Mouse (Mus musculus): Measurements from ENCODE around the gene Elovl1. TPM values are rescaled to one million over a fixed set of nuclear protein-coding genes. Genes with fewer than 3 reads are reported as not detected.

Elovl1 gene
- polyA plus RNA-seq, 1 experiment, result 136 TPM

DNA sequence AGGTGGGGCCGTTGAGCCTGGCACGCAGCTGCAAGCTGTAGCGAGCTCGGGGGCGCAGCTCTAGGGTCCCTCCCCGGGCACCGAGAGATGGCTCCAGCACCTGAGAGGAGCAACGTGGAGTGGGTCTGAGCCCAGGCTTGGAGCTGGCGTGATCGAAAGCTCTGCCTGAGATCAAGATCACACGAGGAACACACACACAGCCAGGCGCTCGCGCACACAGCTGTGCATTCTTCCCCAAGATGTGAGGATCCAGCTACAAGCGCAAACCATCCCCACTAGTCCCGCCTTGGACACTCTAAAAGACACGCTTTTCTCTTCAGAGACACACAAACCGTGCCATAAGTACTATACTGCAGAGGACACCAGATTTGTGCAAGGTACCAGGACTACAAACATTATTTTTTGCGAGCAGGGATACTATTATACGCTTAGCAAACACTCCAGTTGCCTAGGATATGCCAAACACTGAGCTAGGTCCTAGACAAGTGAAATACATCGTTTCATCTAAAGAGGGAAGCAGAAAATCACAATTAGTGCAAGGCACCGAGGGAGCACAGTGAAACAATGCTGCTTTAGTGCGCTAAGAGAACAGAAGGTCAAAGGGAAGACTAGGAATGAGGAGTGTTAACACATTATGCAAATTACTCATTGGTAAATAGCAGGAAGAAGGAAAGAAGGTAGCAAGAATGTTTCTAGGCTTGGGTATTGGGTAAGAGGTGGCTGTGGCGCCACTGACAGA is 18.7 kb downstream of the Elovl1 start:
- TF ChIP-seq MYOG (IDR thresholded peaks at IDR 0.05; ENCODE audit: control insufficient read depth in 1 of 3, insufficient read depth in 1 of 3, insufficient read length in 2 of 3, low read depth in 2 of 3) (no peak), POLR2AphosphoS2 (IDR thresholded peaks at IDR 0.05; ENCODE audit: insufficient read length, low read depth) (no peak), REST (IDR thresholded peaks at IDR 0.05; ENCODE audit: insufficient read depth, insufficient read length) (no peak), MAX (IDR thresholded peaks at IDR 0.05; ENCODE audit: low read depth) (no peak), USF1 (IDR thresholded peaks at IDR 0.05; ENCODE audit: low read depth) (no peak), POLR2A (IDR thresholded peaks at IDR 0.05; ENCODE audit: insufficient read length, low read depth) (no peak), E2F4 (IDR thresholded peaks at IDR 0.05; ENCODE audit: insufficient read depth) (no peak), SRF (IDR thresholded peaks at IDR 0.05; ENCODE audit: control insufficient read depth, insufficient read length, low read depth) (no peak), MYOD1 (IDR thresholded peaks at IDR 0.05; ENCODE audit: control insufficient read depth in 1 of 3, insufficient read length in 2 of 3, low read depth in 2 of 3) (no peak), CEBPB (IDR thresholded peaks at IDR 0.05; ENCODE audit: insufficient read depth, poor library complexity, severe bottlenecking) (no peak), TCF3 (IDR thresholded peaks at IDR 0.05; ENCODE audit: insufficient read length, low read depth) (no peak), TCF12 (IDR thresholded peaks at IDR 0.05; ENCODE audit: insufficient read depth, poor library complexity, severe bottlenecking) (no peak)
- no peaks in the 10 kb centered on the region for H3K79me2 ChIP-seq (ENCODE audit: control insufficient read depth, insufficient read depth)

DNA sequence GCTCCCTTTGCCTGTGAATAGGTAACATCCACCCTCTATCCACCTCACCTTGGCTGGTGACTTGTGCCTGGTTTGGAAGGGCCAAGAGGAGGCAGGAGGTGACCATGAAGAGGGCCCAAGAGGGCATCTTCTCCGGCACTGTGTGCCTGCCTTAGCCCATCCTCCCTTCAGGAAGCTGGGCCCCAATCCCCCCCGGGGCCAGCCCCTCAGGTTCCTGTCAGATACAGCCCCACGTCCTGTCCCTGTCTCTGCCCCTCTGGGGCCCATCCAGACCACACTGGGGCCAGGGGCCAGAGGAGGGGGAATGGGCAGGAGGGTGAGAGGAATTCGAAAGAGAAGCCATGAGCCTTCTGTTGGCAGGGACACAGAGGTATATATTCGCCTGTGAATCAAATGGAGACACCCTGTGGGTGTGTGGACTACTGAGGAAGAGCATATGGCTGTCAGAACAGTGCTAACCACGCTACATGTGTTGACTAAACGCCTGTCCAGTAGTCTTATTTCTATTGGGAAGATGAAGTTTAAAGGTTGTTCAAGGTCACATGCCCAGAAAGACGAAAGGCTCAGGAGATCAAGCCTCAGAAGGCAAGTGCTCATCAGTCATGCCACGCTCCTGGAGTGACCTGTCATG is 29.6 kb downstream of the Elovl1 start, which contains the start of gene Mpl:
Gene Mpl (minus strand): TSS at position 169 of the 631 bp plus-strand sequence.
- no peak for TF ChIP-seq POLR2AphosphoS2 (IDR thresholded peaks at IDR 0.05; ENCODE audit: insufficient read length, low read depth)
- TF ChIP-seq USF1 (IDR thresholded peaks at IDR 0.05; ENCODE audit: low read depth), result no peak
- TF ChIP-seq TCF12 (IDR thresholded peaks at IDR 0.05; ENCODE audit: insufficient read depth, poor library complexity, severe bottlenecking), result no peak
- TF ChIP-seq TCF3 (IDR thresholded peaks at IDR 0.05; ENCODE audit: insufficient read length, low read depth), result no peak
- no peak for TF ChIP-seq REST (IDR thresholded peaks at IDR 0.05; ENCODE audit: insufficient read depth, insufficient read length)
- H3K36me3 ChIP-seq (ENCODE audit: control insufficient read depth, insufficient read depth), result no peaks in the 10 kb centered on the region
- H3K4me2 ChIP-seq (ENCODE audit: low read depth), result no peak within 1 kb of the TSS
- H3K79me2 ChIP-seq (ENCODE audit: control insufficient read depth, insufficient read depth), result no peaks in the 10 kb centered on the region
- H3K27me3 ChIP-seq (ENCODE audit: control insufficient read depth, insufficient read depth, insufficient read length), result peaks cover 62% of the 10 kb centered on the region
- no peak within 1 kb of the TSS for H3ac ChIP-seq (ENCODE audit: control insufficient read depth, insufficient read length)
- no peak within 1 kb of the TSS for H3K4me3 ChIP-seq

More for the DNA sequence above, 18.7 kb downstream of the Elovl1 start:
- Histone ChIP-seq H3K27me3 (ENCODE audit: control insufficient read depth, insufficient read depth, insufficient read length) (peaks cover 29% of the 10 kb centered on the region), H3ac (ENCODE audit: control insufficient read depth, insufficient read length) (no peak overlapping the region), H3K4me2 (ENCODE audit: low read depth) (peak overlapping the region; percentile 50), H3K36me3 (ENCODE audit: control insufficient read depth, insufficient read depth) (no peaks in the 10 kb centered on the region), H3K4me3 (no peak overlapping the region)

DNA sequence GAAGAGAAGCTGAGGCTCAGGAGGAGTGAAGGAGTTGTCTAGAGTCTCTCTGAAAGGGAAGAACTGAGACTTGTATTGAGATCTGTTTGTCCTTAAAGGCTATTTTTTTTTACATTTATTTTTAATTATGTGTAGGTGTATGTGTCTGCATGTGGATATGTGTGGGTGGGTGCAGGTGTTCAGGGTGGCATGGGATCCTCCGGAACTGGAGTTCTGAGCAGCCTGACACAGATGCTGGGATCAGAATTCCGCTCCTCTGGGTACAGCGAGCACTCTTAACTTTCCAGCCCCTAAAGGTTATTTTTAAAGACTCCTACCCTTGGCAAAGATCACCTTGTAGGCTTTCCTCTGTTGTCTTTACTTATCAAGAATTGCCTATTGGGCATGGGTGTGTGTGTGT is 37.1 kb downstream of the Elovl1 start:
- Histone ChIP-seq H3K27me3 (ENCODE audit: control insufficient read depth, insufficient read depth, insufficient read length) (peaks cover 42% of the 10 kb centered on the region), H3K4me2 (ENCODE audit: low read depth) (no peak overlapping the region), H3ac (ENCODE audit: control insufficient read depth, insufficient read length) (no peak overlapping the region), H3K36me3 (ENCODE audit: control insufficient read depth, insufficient read depth) (no peaks in the 10 kb centered on the region), H3K4me3 (no peak overlapping the region), H3K79me2 (ENCODE audit: control insufficient read depth, insufficient read depth) (no peaks in the 10 kb centered on the region)
- TF ChIP-seq REST (IDR thresholded peaks at IDR 0.05; ENCODE audit: insufficient read depth, insufficient read length) (no peak), MYOD1 (IDR thresholded peaks at IDR 0.05; ENCODE audit: control insufficient read depth in 1 of 3, insufficient read length in 2 of 3, low read depth in 2 of 3) (no peak), USF1 (IDR thresholded peaks at IDR 0.05; ENCODE audit: low read depth) (no peak), SRF (IDR thresholded peaks at IDR 0.05; ENCODE audit: control insufficient read depth, insufficient read length, low read depth) (no peak), MAX (IDR thresholded peaks at IDR 0.05; ENCODE audit: low read depth) (no peak), TCF12 (IDR thresholded peaks at IDR 0.05; ENCODE audit: insufficient read depth, poor library complexity, severe bottlenecking) (no peak), POLR2A (IDR thresholded peaks at IDR 0.05; ENCODE audit: insufficient read length, low read depth) (no peak), MYOG (IDR thresholded peaks at IDR 0.05; ENCODE audit: control insufficient read depth in 1 of 3, insufficient read depth in 1 of 3, insufficient read length in 2 of 3, low read depth in 2 of 3) (no peak), POLR2AphosphoS2 (IDR thresholded peaks at IDR 0.05; ENCODE audit: insufficient read length, low read depth) (no peak), TCF3 (IDR thresholded peaks at IDR 0.05; ENCODE audit: insufficient read length, low read depth) (no peak), CEBPB (IDR thresholded peaks at IDR 0.05; ENCODE audit: insufficient read depth, poor library complexity, severe bottlenecking) (no peak), E2F4 (IDR thresholded peaks at IDR 0.05; ENCODE audit: insufficient read depth) (no peak)

DNA sequence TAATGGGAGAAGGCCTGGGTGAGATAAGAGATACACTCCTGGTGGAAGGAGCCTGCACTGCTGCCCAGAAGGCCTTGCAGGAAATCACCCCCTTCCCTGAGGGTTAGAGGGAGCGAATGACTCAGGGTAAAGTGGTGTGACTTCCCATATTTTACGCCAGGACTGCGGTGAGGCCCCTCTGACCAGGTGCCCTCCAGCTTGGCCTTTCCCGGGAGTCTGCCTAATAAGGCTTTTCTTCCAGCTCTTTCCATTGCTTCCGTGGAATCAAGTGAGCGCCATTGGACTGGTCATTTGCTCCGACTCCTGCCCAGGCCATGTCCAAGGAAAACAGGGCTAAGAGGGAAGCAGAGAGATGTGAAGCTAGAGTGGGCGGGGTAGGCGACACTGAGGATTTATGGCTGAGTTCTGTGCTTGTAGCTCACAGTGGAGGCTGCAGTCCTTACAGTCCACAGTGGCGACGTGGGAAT is 37.8 kb downstream of the Elovl1 start:
- Histone ChIP-seq H3K27me3 (ENCODE audit: control insufficient read depth, insufficient read depth, insufficient read length) (peaks cover 47% of the 10 kb centered on the region), H3K4me2 (ENCODE audit: low read depth) (no peak overlapping the region), H3K79me2 (ENCODE audit: control insufficient read depth, insufficient read depth) (no peaks in the 10 kb centered on the region), H3K36me3 (ENCODE audit: control insufficient read depth, insufficient read depth) (no peaks in the 10 kb centered on the region), H3K4me3 (no peak overlapping the region), H3ac (ENCODE audit: control insufficient read depth, insufficient read length) (no peak overlapping the region)
- no peak for TF ChIP-seq POLR2AphosphoS2 (IDR thresholded peaks at IDR 0.05; ENCODE audit: insufficient read length, low read depth)
- no peak for TF ChIP-seq SRF (IDR thresholded peaks at IDR 0.05; ENCODE audit: control insufficient read depth, insufficient read length, low read depth)
- no peak for TF ChIP-seq REST (IDR thresholded peaks at IDR 0.05; ENCODE audit: insufficient read depth, insufficient read length)
- TF ChIP-seq MYOD1 (IDR thresholded peaks at IDR 0.05; ENCODE audit: control insufficient read depth in 1 of 3, insufficient read length in 2 of 3, low read depth in 2 of 3), result no peak
- no peak for TF ChIP-seq USF1 (IDR thresholded peaks at IDR 0.05; ENCODE audit: low read depth)
- TF ChIP-seq MAX (IDR thresholded peaks at IDR 0.05; ENCODE audit: low read depth), result no peak
- no peak for TF ChIP-seq CEBPB (IDR thresholded peaks at IDR 0.05; ENCODE audit: insufficient read depth, poor library complexity, severe bottlenecking)
- no peak for TF ChIP-seq E2F4 (IDR thresholded peaks at IDR 0.05; ENCODE audit: insufficient read depth)

All from myocyte (in vitro differentiated cells).